Mouse (Mus musculus) midbrain, embryonic 13.5 days (tissue): ENCODE data around the gene Camk1d. TPM values are rescaled to one million over a fixed set of nuclear protein-coding genes. Genes with fewer than 3 reads are reported as not detected.

Source experiments
- ATAC-seq: fragments of 200-750 bp; cut with Nextera tagmentation; 2 replicates; pipeline ENCODE4 v1.8.0; 2017; ENCODE audit warnings: mild to moderate bottlenecking, moderate TSS enrichment, moderate library complexity
- H3K27ac ChIP-seq: fragments of 300-500 bp; sonication (generic); 2 replicates; pipeline ENCODE4 v1.5.1; 2015; ENCODE audit warnings: inconsistent platforms, mild to moderate bottlenecking, moderate library complexity
- H3K27me3 ChIP-seq: fragments of 300-500 bp; sonication (generic); 2 replicates; pipeline ENCODE4 v1.6.1; 2015; ENCODE audit warnings: mild to moderate bottlenecking, inconsistent platforms
- H3K36me3 ChIP-seq: fragments of 300-500 bp; sonication (generic); 2 replicates; pipeline ENCODE4 v1.6.1; 2015; ENCODE audit warnings: mild to moderate bottlenecking, inconsistent platforms
- H3K4me1 ChIP-seq: fragments of 300-500 bp; sonication (generic); replicated peaks from 2 replicates; pipeline ENCODE4 v1.6.1; 2015; ENCODE audit warnings: inconsistent platforms
- H3K4me2 ChIP-seq: fragments of 300-500 bp; sonication (generic); replicated peaks from 2 replicates; pipeline ENCODE4 v1.6.1; 2015; ENCODE audit warnings: moderate library complexity, mild to moderate bottlenecking, inconsistent platforms
- H3K4me3 ChIP-seq: fragments of 300-500 bp; sonication (generic); replicated peaks from 2 replicates; pipeline ENCODE4 v1.5.1; 2015; ENCODE audit warnings: mild to moderate bottlenecking, inconsistent platforms
- H3K9ac ChIP-seq: fragments of 300-500 bp; sonication (generic); replicated peaks from 2 replicates; pipeline ENCODE4 v1.6.1; 2015; ENCODE audit warnings: mild to moderate bottlenecking, inconsistent platforms
- H3K9me3 ChIP-seq: fragments of 300-500 bp; sonication (generic); 2 replicates; pipeline ENCODE4 v1.6.1; 2016; ENCODE audit warnings: mild to moderate bottlenecking, inconsistent platforms
- WGBS: fragments of 180-500 bp; shearing (Covaris S2); methylation state at CpG from one replicate; pipeline ENCODE4 v1.1.7; 2015; 5-methylcytosine and 5-hydroxymethylcytosine counted together
- polyA plus RNA-seq: library from polyadenylated mRNA; unstranded; fragments of >200 nt; fragmentation: Nextera tagmentation; extraction: Ambion mirVana; gene quantifications from 2 replicates; pipeline ENCODE4 v1.2.1, GENCODE M21; 2015

The Camk1d gene
- polyA plus RNA-seq, 1 experiment from 2014 or later, result 3.9 TPM

DNA sequence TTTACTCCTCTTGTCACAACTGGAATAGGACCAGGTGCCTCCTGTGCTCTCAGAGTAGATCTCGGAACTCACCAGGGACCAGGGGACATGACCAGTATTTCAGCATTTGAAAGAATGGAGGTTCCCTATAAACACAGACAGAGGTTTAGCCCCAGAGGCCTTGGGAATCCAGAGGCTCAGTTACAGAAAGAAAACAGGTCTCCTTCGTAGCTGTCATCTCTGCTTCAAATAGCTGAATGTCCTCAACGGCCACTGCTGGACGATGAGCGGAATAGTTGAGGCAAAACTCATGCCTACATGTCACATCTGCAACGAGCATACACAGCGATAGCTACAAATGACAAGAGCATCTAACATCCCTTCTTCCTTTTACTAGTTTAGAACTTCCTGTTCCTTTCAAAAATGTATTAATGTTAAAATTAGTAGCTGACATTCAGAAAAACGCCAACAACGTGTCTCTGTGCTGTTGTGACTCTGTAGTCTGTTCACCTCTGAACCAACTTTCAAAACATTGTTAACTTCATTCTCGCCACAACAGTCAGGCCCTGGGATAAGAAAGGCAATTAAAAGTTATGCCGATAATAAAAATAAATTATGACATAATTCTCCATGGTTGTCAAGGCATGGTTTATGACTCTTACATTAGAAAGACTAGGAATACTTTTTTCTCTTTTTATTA lies 82.5 kb downstream of the Camk1d start:
- Histone ChIP-seq H3K27me3 (no peaks in the 10 kb centered on the region), H3K27ac (no peak overlapping the region), H3K4me3 (no peak overlapping the region), H3K9me3 (no peaks in the 10 kb centered on the region), H3K36me3 (no peaks in the 10 kb centered on the region), H3K9ac (no peak overlapping the region), H3K4me1 (no peaks in the 10 kb centered on the region), H3K4me2 (no peak overlapping the region)
- WGBS, result 91% methylated on average over 11 of the region's 11 CpGs
- no peak for ATAC-seq

DNA sequence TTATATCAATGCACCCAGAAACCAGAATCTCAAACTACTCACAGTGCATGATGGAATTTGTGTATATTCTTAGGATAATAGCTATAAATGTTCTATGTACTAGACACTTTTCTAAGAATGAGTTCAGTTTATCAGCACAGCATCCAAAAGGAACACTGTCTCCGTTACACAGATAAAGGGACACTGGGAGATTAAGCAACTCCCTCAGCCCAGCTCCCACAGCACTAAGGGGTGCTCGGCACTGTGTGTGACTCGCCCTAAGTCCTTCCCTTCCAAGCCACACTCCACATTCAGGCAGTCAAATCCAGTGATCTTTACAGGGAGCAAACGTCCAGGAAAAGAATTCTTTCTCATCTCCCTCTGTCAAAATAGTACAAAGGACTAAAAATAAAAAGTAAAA lies 83.6 kb downstream of the Camk1d start:
- no peak for ATAC-seq
- 49% methylated on average over 4 of the region's 4 CpGs for WGBS

DNA sequence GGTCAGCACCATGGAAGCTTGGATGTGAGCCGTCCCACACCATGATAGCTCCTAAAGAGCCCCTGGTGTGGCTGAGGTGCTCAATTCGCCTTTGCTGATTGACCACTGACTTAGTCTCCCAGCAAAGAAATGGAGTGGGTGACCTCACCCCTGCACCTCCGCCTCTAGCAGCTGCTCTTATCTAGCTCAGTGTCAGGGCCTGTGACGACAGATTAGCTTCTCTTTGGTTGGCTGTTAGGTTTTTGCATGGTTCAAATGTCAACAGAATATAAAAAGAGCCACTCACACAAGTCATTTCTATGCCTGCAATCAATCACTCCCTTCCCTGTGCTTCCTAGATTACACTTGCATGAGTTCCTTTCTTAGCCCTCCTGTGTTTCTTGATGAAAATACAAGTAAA lies 89.9 kb downstream of the Camk1d start:
- Histone ChIP-seq H3K4me1 (no peaks in the 10 kb centered on the region), H3K4me3 (no peak overlapping the region), H3K27me3 (no peaks in the 10 kb centered on the region), H3K36me3 (no peaks in the 10 kb centered on the region), H3K9me3 (no peaks in the 10 kb centered on the region), H3K27ac (no peak overlapping the region), H3K4me2 (no peak overlapping the region), H3K9ac (no peak overlapping the region)
- WGBS, result 77% methylated on average over 4 of the region's 4 CpGs
- ATAC-seq, result no peak

More for the DNA sequence above, 83.6 kb downstream of the Camk1d start:
- Histone ChIP-seq H3K9me3 (no peaks in the 10 kb centered on the region), H3K4me1 (no peaks in the 10 kb centered on the region), H3K4me2 (no peak overlapping the region), H3K36me3 (no peaks in the 10 kb centered on the region), H3K9ac (no peak overlapping the region), H3K27me3 (no peaks in the 10 kb centered on the region), H3K4me3 (no peak overlapping the region), H3K27ac (no peak overlapping the region)

DNA sequence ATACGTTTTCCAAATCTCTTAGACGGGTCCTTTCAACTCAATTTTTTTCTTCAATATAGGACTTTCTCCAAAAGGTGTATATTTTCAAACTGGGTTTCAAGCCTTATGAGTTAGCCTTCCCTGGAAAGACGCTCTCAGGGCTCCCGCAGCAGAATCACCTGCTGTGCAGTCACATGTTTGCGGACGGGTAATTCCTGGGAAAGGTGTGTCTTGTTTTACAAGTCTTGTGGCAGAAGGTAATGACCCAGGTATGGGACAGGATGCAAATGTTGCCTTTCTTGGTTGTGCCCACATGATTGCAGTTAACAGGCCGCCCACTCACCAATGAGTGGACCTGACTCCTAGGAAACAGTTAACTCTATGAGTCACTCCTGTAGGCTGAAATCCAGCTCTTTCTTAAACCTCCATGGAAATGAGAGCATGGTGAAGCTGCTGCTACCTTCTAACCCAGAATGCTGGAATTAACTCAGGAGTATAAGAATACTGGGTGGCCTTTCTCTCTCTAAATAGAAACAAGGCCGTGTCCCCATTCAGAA lies 95.9 kb downstream of the Camk1d start:
- Histone ChIP-seq H3K9me3 (no peaks in the 10 kb centered on the region), H3K9ac (no peak overlapping the region), H3K4me3 (no peak overlapping the region), H3K36me3 (no peaks in the 10 kb centered on the region), H3K27me3 (no peaks in the 10 kb centered on the region), H3K4me1 (peaks cover 17% of the 10 kb centered on the region), H3K4me2 (no peak overlapping the region), H3K27ac (no peak overlapping the region)
- 92% methylated on average over 8 of the region's 8 CpGs for WGBS
- no peak for ATAC-seq

DNA sequence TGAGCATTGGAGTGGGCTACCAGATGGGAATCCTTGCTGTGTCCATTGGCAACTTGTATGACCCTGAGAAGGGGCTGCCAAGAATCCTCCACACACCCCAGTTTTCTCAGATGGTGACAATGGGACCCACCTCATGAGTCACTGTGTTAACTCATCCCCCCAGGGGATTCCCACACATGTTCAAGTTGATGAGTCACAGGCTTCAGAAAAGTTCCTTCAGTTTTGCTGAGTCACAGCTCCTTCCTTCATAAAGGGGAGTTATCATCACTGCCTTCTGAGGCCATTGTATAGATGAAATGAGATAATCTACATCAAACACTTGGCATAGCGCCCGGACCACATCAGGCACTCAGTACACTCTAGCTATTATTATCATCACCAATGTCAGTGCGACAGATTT lies 99.4 kb downstream of the Camk1d start:
- H3K9me3 ChIP-seq, result no peaks in the 10 kb centered on the region
- H3K27me3 ChIP-seq, result no peaks in the 10 kb centered on the region
- no peak overlapping the region for H3K27ac ChIP-seq
- H3K36me3 ChIP-seq, result no peaks in the 10 kb centered on the region
- no peak overlapping the region for H3K4me3 ChIP-seq
- ATAC-seq, result no peak
- peaks cover 22% of the 10 kb centered on the region for H3K4me1 ChIP-seq
- H3K4me2 ChIP-seq, result no peak overlapping the region
- WGBS, result 80% methylated on average over 3 of the region's 3 CpGs
- H3K9ac ChIP-seq, result no peak overlapping the region

DNA sequence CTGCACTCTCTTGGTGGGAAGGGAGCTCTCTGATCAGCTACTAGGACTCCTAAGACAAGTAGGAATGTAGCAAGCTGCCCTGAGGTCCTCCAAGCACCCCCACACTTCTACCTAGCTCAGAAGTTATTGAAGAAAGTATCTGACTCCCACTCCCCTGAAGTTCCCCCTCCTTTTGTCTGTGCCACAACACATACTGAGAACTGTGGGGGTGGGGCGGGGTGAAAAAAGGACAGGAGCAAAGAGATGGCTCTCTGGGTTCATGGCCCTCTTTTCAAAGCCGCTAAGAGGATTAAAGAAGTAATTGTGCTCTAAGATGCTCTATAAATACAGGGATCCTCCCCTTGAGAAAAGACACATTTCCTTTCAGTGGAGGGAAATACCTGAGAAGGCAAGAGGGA lies 100.0 kb downstream of the Camk1d start:
- Histone ChIP-seq H3K4me2 (no peak overlapping the region), H3K4me1 (peaks cover 22% of the 10 kb centered on the region), H3K4me3 (no peak overlapping the region), H3K27ac (no peak overlapping the region), H3K36me3 (no peaks in the 10 kb centered on the region), H3K27me3 (no peaks in the 10 kb centered on the region), H3K9me3 (no peaks in the 10 kb centered on the region), H3K9ac (no peak overlapping the region)
- 0% methylated on average over 2 of the region's 2 CpGs for WGBS
- 0 out of 2 replicates have a peak, but pooled peaks have one; percentile 35 for ATAC-seq

DNA sequence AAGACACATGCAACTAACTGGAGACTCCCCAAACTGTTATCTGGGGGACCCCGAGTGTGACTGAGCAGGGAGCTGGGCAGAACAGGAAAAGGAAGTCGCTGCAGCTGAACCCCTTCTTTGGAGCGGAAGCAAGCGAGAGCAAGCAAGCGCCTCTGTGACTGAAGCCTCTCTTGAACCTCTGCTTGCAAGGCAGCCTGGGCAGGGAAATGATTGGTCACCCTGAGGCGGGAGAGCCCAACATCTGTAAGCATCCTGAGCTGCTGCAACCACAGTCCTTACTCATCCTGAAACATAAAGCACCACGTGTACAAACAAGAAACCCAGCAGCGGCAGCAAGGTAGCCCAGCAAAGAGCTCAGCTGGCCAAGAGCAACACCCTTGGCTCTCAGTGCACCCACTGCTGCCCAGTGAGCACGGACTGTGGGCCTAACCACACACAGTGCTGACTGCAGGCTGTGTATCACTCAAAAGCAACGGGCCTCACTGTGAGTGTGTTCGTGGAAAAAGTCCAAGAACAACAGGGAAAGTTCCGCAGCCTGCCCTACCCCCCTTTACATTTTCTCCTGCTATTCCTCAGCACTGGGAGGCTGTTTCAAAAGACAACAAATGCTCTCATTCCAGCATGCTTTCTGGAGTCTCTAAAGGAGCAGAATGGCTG lies 100.5 kb downstream of the Camk1d start:
- ATAC-seq, result peak; percentile 64; the same call in 1 of the 2 replicates
- Histone ChIP-seq H3K9ac (no peak overlapping the region; the same call in 1 of the 2 replicates), H3K27me3 (no peaks in the 10 kb centered on the region), H3K4me3 (no peak overlapping the region), H3K36me3 (no peaks in the 10 kb centered on the region), H3K4me2 (no peak overlapping the region), H3K27ac (no peak overlapping the region), H3K9me3 (no peaks in the 10 kb centered on the region), H3K4me1 (peaks cover 22% of the 10 kb centered on the region)
- WGBS, result 16% methylated on average over 12 of the region's 12 CpGs

DNA sequence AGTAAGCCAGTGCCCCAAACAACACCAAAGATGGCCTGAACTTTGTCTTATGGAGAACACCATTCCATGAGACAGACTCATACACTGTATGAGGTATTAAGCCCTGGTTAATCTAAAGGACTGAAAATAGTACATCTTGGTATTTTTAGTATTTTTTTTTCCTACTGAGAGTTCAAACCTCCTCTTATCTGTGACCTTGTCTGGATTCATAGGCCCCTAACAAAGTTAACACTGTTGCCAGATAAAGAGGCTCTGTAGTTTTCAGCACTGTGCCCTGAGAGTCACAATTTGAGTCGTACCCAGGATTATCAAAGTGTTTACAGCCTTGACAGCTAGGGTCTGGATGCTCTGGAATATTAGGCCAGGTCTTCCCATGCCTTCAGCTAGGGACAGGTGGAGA lies 102.7 kb downstream of the Camk1d start:
- Histone ChIP-seq H3K9ac (no peak overlapping the region), H3K4me2 (no peak overlapping the region), H3K9me3 (no peaks in the 10 kb centered on the region), H3K4me1 (peaks cover 25% of the 10 kb centered on the region), H3K4me3 (no peak overlapping the region), H3K36me3 (no peaks in the 10 kb centered on the region), H3K27ac (no peak overlapping the region), H3K27me3 (no peaks in the 10 kb centered on the region)
- WGBS, result 80% methylated on average over 1 of the region's 1 CpGs
- ATAC-seq, result no peak

DNA sequence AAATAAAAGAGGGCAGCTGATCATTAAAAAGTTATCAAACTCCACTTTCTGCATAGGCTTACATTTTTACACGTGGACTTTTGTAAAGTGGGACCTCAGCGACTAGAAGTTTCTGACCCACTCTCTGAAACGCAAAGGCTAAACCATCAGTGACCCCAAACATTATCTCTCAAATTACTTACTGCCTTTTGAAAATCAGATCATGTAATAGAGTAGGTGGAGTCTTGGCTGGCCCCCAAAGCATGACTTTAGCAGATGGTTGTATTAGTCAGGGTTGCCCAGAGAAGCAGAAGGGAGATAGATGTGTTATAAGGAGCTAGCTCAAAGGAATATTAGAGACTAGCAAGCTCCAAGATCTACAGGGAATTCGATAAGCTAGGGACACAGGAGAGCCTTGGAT lies 103.8 kb downstream of the Camk1d start:
- H3K36me3 ChIP-seq, result no peaks in the 10 kb centered on the region
- H3K27me3 ChIP-seq, result no peaks in the 10 kb centered on the region
- H3K9me3 ChIP-seq, result no peaks in the 10 kb centered on the region
- ATAC-seq, result no peak
- WGBS, result 88% methylated on average over 4 of the region's 4 CpGs
- no peak overlapping the region for H3K4me3 ChIP-seq
- H3K4me2 ChIP-seq, result no peak overlapping the region
- H3K4me1 ChIP-seq, result peaks cover 25% of the 10 kb centered on the region
- H3K9ac ChIP-seq, result no peak overlapping the region
- no peak overlapping the region for H3K27ac ChIP-seq

DNA sequence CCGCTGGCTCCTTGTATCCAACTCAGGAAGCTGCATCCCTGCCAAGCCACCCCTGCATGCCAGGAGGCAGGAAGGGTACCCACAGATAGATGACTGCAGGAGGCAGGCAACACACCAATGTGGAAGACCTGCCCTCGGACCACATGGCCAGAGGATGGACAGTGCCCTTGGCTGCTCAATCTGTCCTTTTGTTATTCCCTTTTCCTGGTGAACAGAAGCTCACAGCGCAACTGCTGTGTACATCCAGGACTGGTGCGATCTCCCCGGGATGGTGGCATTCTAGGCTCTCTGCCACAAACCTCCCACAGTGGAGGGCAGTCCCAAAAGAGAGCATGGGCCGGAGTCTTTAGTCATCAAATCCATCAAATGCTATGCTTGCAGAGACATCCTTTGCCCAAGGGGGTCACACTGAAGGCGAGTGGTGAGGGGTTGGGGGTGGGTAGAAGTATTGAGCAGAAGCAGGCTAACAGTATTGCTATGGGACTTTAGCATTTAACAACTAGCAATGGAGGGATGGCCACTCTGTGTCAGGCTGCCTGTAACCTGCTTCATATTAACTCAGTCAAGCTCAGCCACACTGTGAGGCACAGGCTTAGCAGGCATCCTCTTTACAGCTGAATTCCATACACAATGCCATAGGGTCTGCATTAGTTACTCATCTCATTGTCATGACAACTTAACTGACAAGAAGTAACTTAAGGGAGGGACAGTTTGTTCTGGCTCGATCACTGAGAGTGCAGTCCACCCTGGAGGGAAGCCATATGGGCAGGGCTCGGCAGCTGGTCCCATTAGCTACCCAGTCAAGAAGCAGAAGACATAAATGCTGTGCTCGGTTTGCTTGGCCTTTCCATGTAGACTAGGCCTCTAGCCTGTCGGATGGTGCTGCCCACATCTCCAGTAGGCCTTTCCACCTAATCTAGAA lies 106.1 kb downstream of the Camk1d start:
- no peak overlapping the region for H3K9ac ChIP-seq
- no peak overlapping the region for H3K4me3 ChIP-seq
- H3K4me1 ChIP-seq, result peaks cover 5% of the 10 kb centered on the region
- H3K9me3 ChIP-seq, result no peaks in the 10 kb centered on the region
- no peak overlapping the region for H3K27ac ChIP-seq
- H3K36me3 ChIP-seq, result no peaks in the 10 kb centered on the region
- WGBS, result 84% methylated on average over 11 of the region's 11 CpGs
- H3K27me3 ChIP-seq, result no peaks in the 10 kb centered on the region
- no peak overlapping the region for H3K4me2 ChIP-seq
- ATAC-seq, result 0 out of 2 replicates have a peak, but pooled peaks have one; percentile 37

DNA sequence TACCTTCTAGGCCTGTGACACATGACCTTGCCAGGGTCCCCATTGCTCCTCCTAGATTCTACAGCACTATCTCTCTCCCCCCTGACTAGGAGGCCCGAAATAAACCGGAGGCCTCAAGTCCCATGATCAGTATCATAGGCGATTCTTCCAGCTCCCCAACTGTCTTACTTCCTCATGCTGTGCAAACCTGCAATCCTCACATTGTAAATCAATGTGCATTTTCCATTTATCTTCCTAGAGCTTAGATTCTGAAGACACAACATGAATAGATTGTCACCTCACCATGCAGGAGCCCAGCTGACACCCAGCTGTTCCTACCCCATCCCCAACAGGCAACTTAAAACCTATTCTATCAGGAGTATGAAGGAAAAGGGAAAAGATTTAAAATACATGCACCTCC lies 108.5 kb downstream of the Camk1d start:
- H3K27me3 ChIP-seq, result no peaks in the 10 kb centered on the region
- H3K27ac ChIP-seq, result no peak overlapping the region
- no peak overlapping the region for H3K4me3 ChIP-seq
- no peak overlapping the region for H3K4me2 ChIP-seq
- no peak overlapping the region for H3K9ac ChIP-seq
- no peaks in the 10 kb centered on the region for H3K9me3 ChIP-seq
- H3K4me1 ChIP-seq, result peaks cover 13% of the 10 kb centered on the region; the same call in 1 of the 2 replicates
- WGBS, result 79% methylated on average over 3 of the region's 3 CpGs
- H3K36me3 ChIP-seq, result no peaks in the 10 kb centered on the region
- ATAC-seq, result no peak

DNA sequence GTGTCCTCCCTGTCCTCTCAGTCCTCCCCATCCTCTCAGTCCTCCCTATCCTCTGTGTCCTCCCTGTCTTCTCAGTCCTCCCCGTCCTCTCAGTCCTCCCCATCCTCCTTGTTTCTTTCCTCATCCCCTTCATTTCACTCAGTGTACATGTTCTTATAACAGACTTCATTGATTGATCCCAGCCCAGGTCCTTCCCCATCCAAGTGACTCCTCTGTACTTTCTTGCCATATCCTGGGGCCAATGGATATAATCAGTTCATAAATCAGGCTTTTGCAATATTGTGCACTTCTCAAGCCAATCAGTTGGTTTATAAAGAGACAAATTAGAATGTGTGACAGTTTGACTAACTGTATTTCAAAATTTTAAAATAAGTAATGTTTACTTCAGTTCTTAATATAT lies 112.3 kb downstream of the Camk1d start:
- Histone ChIP-seq H3K27ac (no peak overlapping the region), H3K9me3 (no peaks in the 10 kb centered on the region), H3K4me2 (no peak overlapping the region), H3K9ac (no peak overlapping the region), H3K4me3 (no peak overlapping the region), H3K27me3 (no peaks in the 10 kb centered on the region), H3K36me3 (no peaks in the 10 kb centered on the region), H3K4me1 (peaks cover 18% of the 10 kb centered on the region)
- no peak for ATAC-seq
- WGBS, result 79% methylated on average over 1 of the region's 1 CpGs
